In genomic region chr3:57511816-57512586, GRCm38 (mm10) we compare ENCODE assay signal across 8 mouse cellular contexts.
A peak's percentile ranks its signal among the peaks of the same experiment; 100 is the strongest.
DNase-seq lines count a peak whose midpoint lies in the region; ATAC-seq lines count a peak whose summit lies in the region.
"Had no signal": no experiment of that assay in that cellular context is flagged by ENCODE, and none has a peak within 500 bp of the region (broad histone marks: within the 10 kb centered on the region; RNA-seq: fewer than 3 reads in every experiment).

No protein-coding gene starts in this region.

- H3K9ac ChIP-seq in kidney, embryonic 15.5 days, result no peak overlapping the region
- H3K9ac ChIP-seq in midbrain, embryonic 13.5 days (replicated peaks), result no peak overlapping the region

- 72% methylated on average over 18 of the region's 18 CpGs for WGBS in kidney, embryonic 15.5 days
- WGBS in midbrain, embryonic 13.5 days, result 75% methylated on average over 18 of the region's 18 CpGs

- H3K27me3 ChIP-seq in kidney, embryonic 15.5 days, result no peaks in the 10 kb centered on the region
- no peaks in the 10 kb centered on the region for H3K27me3 ChIP-seq in midbrain, embryonic 13.5 days

- no peak overlapping the region for H3K27ac ChIP-seq in kidney, embryonic 15.5 days
- no peak overlapping the region for H3K27ac ChIP-seq in midbrain, embryonic 13.5 days
- H3K27ac ChIP-seq: kidney, postnatal 0 days had no signal

- H3K36me3 ChIP-seq in kidney, embryonic 15.5 days, result no peaks in the 10 kb centered on the region
- no peaks in the 10 kb centered on the region for H3K36me3 ChIP-seq in midbrain, embryonic 13.5 days

- H3K9me3 ChIP-seq in kidney, embryonic 15.5 days (replicated peaks), result no peaks in the 10 kb centered on the region
- H3K9me3 ChIP-seq in midbrain, embryonic 13.5 days, result no peaks in the 10 kb centered on the region

- H3K4me2 ChIP-seq in kidney, embryonic 15.5 days, result no peak overlapping the region
- no peak overlapping the region for H3K4me2 ChIP-seq in midbrain, embryonic 13.5 days (replicated peaks)

- peaks cover 11% of the 10 kb centered on the region for H3K4me1 ChIP-seq in kidney, embryonic 15.5 days
- no peaks in the 10 kb centered on the region for H3K4me1 ChIP-seq in midbrain, embryonic 13.5 days (replicated peaks)

- no peak for ATAC-seq in kidney, embryonic 15.5 days (replicated peaks; ENCODE audit: low FRiP score)
- no peak for ATAC-seq in midbrain, embryonic 13.5 days

- no peak overlapping the region for H3K4me3 ChIP-seq in kidney, embryonic 15.5 days (replicated peaks)
- no peak overlapping the region for H3K4me3 ChIP-seq in midbrain, embryonic 13.5 days (replicated peaks)

- peak; percentile 35 for DNase-seq in kidney, adult 18-20 months
- peak; percentile 2 for DNase-seq in ES-CJ7 (ENCODE audit: low read depth, low spot score)
- DNase-seq in adrenal gland, postnatal 14 days, result peak; percentile 80
- DNase-seq in lung, postnatal 25 days (ENCODE audit: low spot score), result peak; percentile 48
- DNase-seq in layer of hippocampus, postnatal 36 days, result no peak

Comparison
In these comparisons a context has a peak if more than half of its experiments do, and no peak if none do; other contexts are left out.
1. DNase-seq: peak in kidney, adult 18-20 months (single experiment), ES-CJ7 (single experiment), adrenal gland, postnatal 14 days (single experiment) and lung, postnatal 25 days (single experiment); none in layer of hippocampus, postnatal 36 days (0 of 2).